Mouse (Mus musculus): ENCODE measurements around the gene Ift140.

The Ift140 gene

GRCm38 (mm10) chr17:25015655-25016291 lies at the start of gene Ift140, which contains the start of gene Cramp1l:
TSS of gene Ift140 (plus strand) at chr17:25016085.
TSS of gene Cramp1l (minus strand) at chr17:25015788.
- DNase-seq (ENCODE audit: low spot score in 2 of 2) = peak; percentile 100

- DNase-seq (ENCODE audit: low spot score in 2 of 2) = peak; percentile 36 to 38
Measured at GRCm38 (mm10) chr17:24987221-24987620, 28.7 kb upstream of the Ift140 start.

GRCm38 (mm10) chr17:24994721-24995120 lies 21.2 kb upstream of the Ift140 start:
- no peak for DNase-seq (ENCODE audit: low spot score in 2 of 2)

GRCm38 (mm10) chr17:25005102-25005501 lies 10.8 kb upstream of the Ift140 start:
- no peak for DNase-seq (ENCODE audit: low spot score in 2 of 2)

- no peak for DNase-seq (ENCODE audit: low spot score in 2 of 2)
Measured at GRCm38 (mm10) chr17:25007480-25007879, 8.4 kb upstream of the Ift140 start.

GRCm38 (mm10) chr17:25013606-25014501 lies 2.0 kb upstream of the Ift140 start:
- DNase-seq (ENCODE audit: low spot score in 2 of 2) = no peak

- peak; percentile 54 to 59 for DNase-seq (ENCODE audit: low spot score in 2 of 2)
Measured at GRCm38 (mm10) chr17:25014841-25015570, 879 bp upstream of the Ift140 start.

- DNase-seq (ENCODE audit: low spot score in 2 of 2) = peak; percentile 63 to 71
Measured at GRCm38 (mm10) chr17:25016292-25017132, 627 bp downstream of the Ift140 start.

- DNase-seq (ENCODE audit: low spot score in 2 of 2) = no peak
Measured at GRCm38 (mm10) chr17:25036183-25036582, 20.3 kb downstream of the Ift140 start.

GRCm38 (mm10) chr17:25044879-25045278 lies 29.0 kb downstream of the Ift140 start:
- no peak for DNase-seq (ENCODE audit: low spot score in 2 of 2)

- no peak for DNase-seq (ENCODE audit: low spot score in 2 of 2)
Measured at GRCm38 (mm10) chr17:25045281-25045680, 29.4 kb downstream of the Ift140 start.

GRCm38 (mm10) chr17:25047143-25047542 lies 31.3 kb downstream of the Ift140 start:
- no peak for DNase-seq (ENCODE audit: low spot score in 2 of 2)

- peak; percentile 12 to 13 for DNase-seq (ENCODE audit: low spot score in 2 of 2)
Measured at GRCm38 (mm10) chr17:25053274-25053673, 37.4 kb downstream of the Ift140 start.

GRCm38 (mm10) chr17:25057041-25057440 lies 41.2 kb downstream of the Ift140 start:
- DNase-seq (ENCODE audit: low spot score in 2 of 2) = no peak

- no peak for DNase-seq (ENCODE audit: low spot score in 2 of 2)
Measured at GRCm38 (mm10) chr17:25063261-25063660, 47.4 kb downstream of the Ift140 start.

- DNase-seq (ENCODE audit: low spot score in 2 of 2) = no peak
Measured at GRCm38 (mm10) chr17:25063872-25064271, 48.0 kb downstream of the Ift140 start.

- no peak for DNase-seq (ENCODE audit: low spot score in 2 of 2)
Measured at GRCm38 (mm10) chr17:25064351-25064750, 48.5 kb downstream of the Ift140 start.

- no peak for DNase-seq (ENCODE audit: low spot score in 2 of 2)
Measured at GRCm38 (mm10) chr17:25065189-25065588, 49.3 kb downstream of the Ift140 start.

GRCm38 (mm10) chr17:25066595-25066994 lies 50.7 kb downstream of the Ift140 start:
- DNase-seq (ENCODE audit: low spot score in 2 of 2) = no peak

- no peak for DNase-seq (ENCODE audit: low spot score in 2 of 2)
Measured at GRCm38 (mm10) chr17:25067442-25067851, 51.6 kb downstream of the Ift140 start.

GRCm38 (mm10) chr17:25068690-25069089 lies 52.8 kb downstream of the Ift140 start:
- DNase-seq (ENCODE audit: low spot score in 2 of 2) = no peak
